Mouse (Mus musculus): ENCODE measurements around the gene Klc2.

- TF ChIP-seq POLR2A (IDR thresholded peaks at IDR 0.05; ENCODE audit: insufficient read depth, low read depth, low read length) (no peak), CTCF (IDR thresholded peaks at IDR 0.05) (no peak), EP300 (IDR thresholded peaks at IDR 0.05; ENCODE audit: insufficient read depth, low read depth, low read length) (no peak)
Observed at GRCm38 (mm10) chr19:5093481-5094242, 24.7 kb downstream of the Klc2 start.
